8 mouse cellular contexts compared by ENCODE assay signal in the genomic region with DNA sequence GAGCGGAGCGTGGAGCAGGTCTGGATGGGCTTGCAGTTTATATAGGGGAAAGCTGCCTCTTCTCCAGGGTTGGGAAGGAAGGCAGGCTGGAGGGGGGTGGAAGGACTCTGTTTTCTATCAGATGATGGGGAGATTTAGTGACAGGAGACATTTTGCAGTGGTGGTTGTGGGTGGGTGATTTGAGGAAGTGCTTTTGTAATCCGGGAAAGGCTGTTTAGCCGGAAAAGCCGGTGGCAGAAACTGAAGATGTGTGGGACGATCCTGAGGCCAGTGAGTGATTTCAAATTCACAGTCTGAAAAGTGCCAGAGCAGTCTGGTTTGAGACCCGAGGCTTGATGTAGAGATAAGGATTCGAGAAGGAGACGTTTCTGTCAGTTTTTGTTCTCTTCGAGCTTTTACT. TPM values are rescaled to one million over a fixed set of nuclear protein-coding genes. Genes with fewer than 3 reads are reported as not detected.
DNase-seq lines count a peak whose midpoint lies in the region; ATAC-seq and TF ChIP-seq lines count a peak whose summit lies in the region.

No protein-coding gene starts in this region.

- H3K27ac ChIP-seq in heart, embryonic 11.5 days (ENCODE audit: low read depth, low read length), result no peak overlapping the region
- no peak overlapping the region for H3K27ac ChIP-seq in midbrain, embryonic 14.5 days (replicated peaks; ENCODE audit: low read depth, low read length)
- no peak overlapping the region for H3K27ac ChIP-seq in midbrain, embryonic 10.5 days (replicated peaks)
- H3K27ac ChIP-seq in limb, embryonic 15.5 days, result no peak overlapping the region
- H3K27ac ChIP-seq in stomach, postnatal 0 days (replicated peaks), result no peak overlapping the region

- no peaks in the 10 kb centered on the region for H3K36me3 ChIP-seq in heart, embryonic 11.5 days (ENCODE audit: control insufficient read depth, insufficient read depth, low read length)
- no peaks in the 10 kb centered on the region for H3K36me3 ChIP-seq in midbrain, embryonic 14.5 days (ENCODE audit: control insufficient read depth, insufficient read depth, low read length)
- H3K36me3 ChIP-seq in midbrain, embryonic 10.5 days, result no peaks in the 10 kb centered on the region
- H3K36me3 ChIP-seq in limb, embryonic 15.5 days, result no peaks in the 10 kb centered on the region
- H3K36me3 ChIP-seq in stomach, postnatal 0 days (ENCODE audit: control insufficient read depth, insufficient read depth, low read length), result no peaks in the 10 kb centered on the region

- H3K27me3 ChIP-seq in heart, embryonic 11.5 days (ENCODE audit: control insufficient read depth, insufficient read depth, low read length), result no peaks in the 10 kb centered on the region
- no peaks in the 10 kb centered on the region for H3K27me3 ChIP-seq in midbrain, embryonic 14.5 days (ENCODE audit: control insufficient read depth, insufficient read depth, low read length)
- H3K27me3 ChIP-seq in midbrain, embryonic 10.5 days (ENCODE audit: low read depth, poor library complexity, severe bottlenecking), result peaks cover 73% of the 10 kb centered on the region
- 0 out of 2 replicates have a peak, but pooled peaks cover 4% of the 10 kb centered on the region for H3K27me3 ChIP-seq in limb, embryonic 15.5 days
- H3K27me3 ChIP-seq in stomach, postnatal 0 days (ENCODE audit: control insufficient read depth, insufficient read depth, low read length), result no peaks in the 10 kb centered on the region

- ATAC-seq in heart, embryonic 11.5 days (replicated peaks; ENCODE audit: insufficient number of reproducible peaks, low FRiP score, low TSS enrichment), result no peak
- no peak for ATAC-seq in midbrain, embryonic 14.5 days (ENCODE audit: low FRiP score, low TSS enrichment)
- ATAC-seq in limb, embryonic 15.5 days (ENCODE audit: insufficient number of reproducible peaks, low FRiP score, low TSS enrichment, low read depth), result no peak
- no peak for ATAC-seq in stomach, postnatal 0 days (ENCODE audit: low FRiP score, low TSS enrichment)

- H3K4me1 ChIP-seq in heart, embryonic 11.5 days (ENCODE audit: control insufficient read depth, insufficient read depth, low read length), result no peaks in the 10 kb centered on the region
- H3K4me1 ChIP-seq in midbrain, embryonic 14.5 days (ENCODE audit: control insufficient read depth, insufficient read depth, low read length), result no peaks in the 10 kb centered on the region
- H3K4me1 ChIP-seq in midbrain, embryonic 10.5 days, result no peaks in the 10 kb centered on the region
- H3K4me1 ChIP-seq in limb, embryonic 15.5 days, result no peaks in the 10 kb centered on the region
- H3K4me1 ChIP-seq in stomach, postnatal 0 days (replicated peaks; ENCODE audit: control insufficient read depth, insufficient read depth), result no peaks in the 10 kb centered on the region

- peak overlapping the region; percentile 36 for H3K4me3 ChIP-seq in heart, embryonic 11.5 days (ENCODE audit: low read depth, low read length)
- no peak overlapping the region for H3K4me3 ChIP-seq in midbrain, embryonic 14.5 days (replicated peaks; ENCODE audit: low read depth, low read length)
- no peak overlapping the region for H3K4me3 ChIP-seq in midbrain, embryonic 10.5 days
- 0 out of 2 replicates have a peak overlapping the region, but pooled peaks have one; percentile 11 for H3K4me3 ChIP-seq in limb, embryonic 15.5 days
- peak overlapping the region; percentile 20; the same call in 1 of the 2 replicates for H3K4me3 ChIP-seq in stomach, postnatal 0 days (ENCODE audit: low read depth, low read length)

- peak overlapping the region; percentile 61 for H3K4me2 ChIP-seq in heart, embryonic 11.5 days
- 0 out of 2 replicates have a peak overlapping the region, but pooled peaks have one; percentile 17 for H3K4me2 ChIP-seq in midbrain, embryonic 14.5 days (ENCODE audit: low read length)
- 0 out of 2 replicates have a peak overlapping the region, but pooled peaks have one; percentile 20 for H3K4me2 ChIP-seq in limb, embryonic 15.5 days
- H3K4me2 ChIP-seq in stomach, postnatal 0 days (replicated peaks; ENCODE audit: low read depth), result peak overlapping the region; percentile 45; the same call in 1 of the 2 replicates

- H3K9ac ChIP-seq in heart, embryonic 11.5 days (ENCODE audit: low read depth, low read length), result peak overlapping the region; percentile 58
- H3K9ac ChIP-seq in midbrain, embryonic 14.5 days (replicated peaks; ENCODE audit: low read length), result no peak overlapping the region
- H3K9ac ChIP-seq in limb, embryonic 15.5 days, result no peak overlapping the region
- H3K9ac ChIP-seq in stomach, postnatal 0 days (ENCODE audit: low read length), result no peak overlapping the region

- TF ChIP-seq EP300 in stomach, postnatal 0 days (optimal IDR thresholded peaks at IDR 0.05), result no peak

- no peaks in the 10 kb centered on the region for H3K9me3 ChIP-seq in heart, embryonic 11.5 days (replicated peaks; ENCODE audit: control insufficient read depth, low read length)
- no peaks in the 10 kb centered on the region for H3K9me3 ChIP-seq in midbrain, embryonic 14.5 days (ENCODE audit: control insufficient read depth, low read length)
- H3K9me3 ChIP-seq in midbrain, embryonic 10.5 days (replicated peaks), result no peaks in the 10 kb centered on the region
- no peaks in the 10 kb centered on the region for H3K9me3 ChIP-seq in limb, embryonic 15.5 days
- H3K9me3 ChIP-seq in stomach, postnatal 0 days (ENCODE audit: control insufficient read depth, low read length), result no peaks in the 10 kb centered on the region

- DNase-seq in heart, adult 8-10 months (ENCODE audit: low spot score), result no peak
- DNase-seq in midbrain, embryonic 14.5 days, result no peak
- DNase-seq in midbrain, embryonic 10.5 days (ENCODE audit: low spot score), result no peak
- no peak for DNase-seq in stomach, postnatal 0 days (ENCODE audit: low spot score)
- DNase-seq in cerebellum, adult 8-10 months, result no peak
- no peak for DNase-seq in adrenal gland, postnatal 36 days

- TF ChIP-seq CTCF in stomach, postnatal 0 days (IDR thresholded peaks at IDR 0.05; ENCODE audit: low read depth), result no peak

- 41% methylated on average over 10 of the region's 10 CpGs for WGBS in heart, embryonic 11.5 days (ENCODE audit: insufficient replicate concordance)
- WGBS in midbrain, embryonic 14.5 days, result 64% methylated on average over 10 of the region's 10 CpGs
- WGBS in midbrain, embryonic 10.5 days, result 67% methylated on average over 10 of the region's 10 CpGs
- 51% methylated on average over 10 of the region's 10 CpGs for WGBS in limb, embryonic 15.5 days
- WGBS in stomach, postnatal 0 days, result 36% methylated on average over 10 of the region's 10 CpGs

RNA-seq across cellular contexts. Expression of a gene that starts 12.4 kb away (rescaled TPM):
- 0.06 and 0.17 TPM in 2 replicates for polyA plus RNA-seq in heart, embryonic 11.5 days (2014; fragmentation: Nextera tagmentation; extraction: Ambion mirVana)
- total RNA-seq in heart, adult 8-10 months (2022), result 1 to 10 TPM in 2 of 4 experiments, under 1 TPM in 2; 0.87 to 2.7 (median 1.3) TPM
- 0.07 TPM in 1 of 2 replicates, not detected in the other for polyA plus RNA-seq in midbrain, embryonic 14.5 days (2014; fragmentation: Nextera tagmentation; extraction: Ambion mirVana)
- 0.30 TPM in 1 of 2 replicates, not detected in the other for polyA plus RNA-seq in midbrain, embryonic 10.5 days (2016; fragmentation: Nextera tagmentation; extraction: Ambion mirVana)
- 0.52 and 1.0 TPM in 2 replicates for polyA plus RNA-seq in limb, embryonic 15.5 days (2015; fragmentation: Nextera tagmentation; extraction: Ambion mirVana)
- polyA plus RNA-seq in stomach, postnatal 0 days (2015; fragmentation: Nextera tagmentation; extraction: Ambion mirVana), result 0.24 and 0.58 TPM in 2 replicates
- 1 to 10 TPM; 2.0 to 4.5 TPM for total RNA-seq in adrenal gland, postnatal 36 days (2021)

RNA-seq across cellular contexts. Expression of a gene that starts 53.8 kb away (rescaled TPM):
- polyA plus RNA-seq in heart, embryonic 11.5 days (2014; fragmentation: Nextera tagmentation; extraction: Ambion mirVana), result 0.25 and 0.70 TPM in 2 replicates
- 1 to 10 TPM; 1.4 to 3.8 (median 1.5) TPM for total RNA-seq in heart, adult 8-10 months (2022)
- polyA plus RNA-seq in midbrain, embryonic 14.5 days (2014; fragmentation: Nextera tagmentation; extraction: Ambion mirVana), result 0.07 and 0.84 TPM in 2 replicates
- 0.21 and 0.27 TPM in 2 replicates for polyA plus RNA-seq in midbrain, embryonic 10.5 days (2016; fragmentation: Nextera tagmentation; extraction: Ambion mirVana)
- 0.91 and 0.98 TPM in 2 replicates for polyA plus RNA-seq in limb, embryonic 15.5 days (2015; fragmentation: Nextera tagmentation; extraction: Ambion mirVana)
- 0.64 and 0.78 TPM in 2 replicates for polyA plus RNA-seq in stomach, postnatal 0 days (2015; fragmentation: Nextera tagmentation; extraction: Ambion mirVana)
- 1 to 10 TPM; 1.9 to 5.4 TPM for total RNA-seq in adrenal gland, postnatal 36 days (2021)

Comparison
In these comparisons a context has a peak if more than half of its experiments do, and no peak if none do; other contexts are left out.
1. H3K4me3 ChIP-seq: peak in heart, embryonic 11.5 days (single experiment), limb, embryonic 15.5 days (single experiment) and stomach, postnatal 0 days (single experiment); none in midbrain, embryonic 14.5 days (single experiment) and midbrain, embryonic 10.5 days (single experiment).
2. Peak in every context shown above with its lines, with median percentiles within 50 percentile points of each other: H3K4me2 ChIP-seq.